ENCODE assay signal across 8 mouse cellular contexts in the genomic region with DNA sequence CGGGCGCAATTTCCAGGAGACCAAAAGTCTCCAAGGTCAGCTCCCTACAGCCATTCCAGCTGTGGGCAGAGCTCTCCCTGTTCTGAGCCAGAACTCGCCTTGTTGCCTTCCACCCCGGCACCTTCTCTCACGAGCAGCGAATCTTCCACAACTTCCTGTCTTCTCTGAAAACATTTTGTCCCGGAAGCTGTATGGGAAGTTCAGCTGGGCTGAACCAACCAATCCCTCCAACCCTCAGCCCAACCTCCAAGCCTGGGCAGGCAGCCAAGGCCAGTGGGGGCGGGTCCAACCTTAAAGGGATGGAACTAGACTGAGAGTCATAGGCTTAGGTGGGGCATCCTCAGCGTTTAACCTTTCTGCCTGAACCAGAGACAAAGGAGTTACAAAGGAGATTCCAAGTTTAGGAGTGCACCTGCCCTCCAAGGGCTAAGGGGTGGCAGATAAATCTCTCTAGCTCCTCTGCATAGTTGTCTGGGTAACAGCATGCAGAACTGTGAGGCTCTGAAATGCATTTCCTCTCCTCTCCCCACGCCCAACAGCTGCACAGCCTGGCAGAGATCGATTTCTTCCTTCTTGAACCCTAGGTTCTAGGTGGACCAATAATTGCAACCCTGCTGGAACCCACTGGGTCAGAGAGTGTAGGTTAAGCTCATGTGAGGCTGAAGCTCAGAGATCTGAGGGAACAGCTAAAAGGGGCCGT. TPM values are rescaled to one million over a fixed set of nuclear protein-coding genes. Genes with fewer than 3 reads are reported as not detected.
DNase-seq lines count a peak whose midpoint lies in the region; ATAC-seq and TF ChIP-seq lines count a peak whose summit lies in the region.

A gene (minus strand): TSS at position 188 of the 700 bp plus-strand sequence.

- no peaks in the 10 kb centered on the region for H3K36me3 ChIP-seq in hindbrain, embryonic 16.5 days (ENCODE audit: control insufficient read depth, insufficient read depth, low read length)

- H3K9ac ChIP-seq in hindbrain, embryonic 16.5 days (ENCODE audit: low read depth, low read length), result peak within 1 kb of the TSS; percentile 64

- H3K4me2 ChIP-seq in hindbrain, embryonic 16.5 days (ENCODE audit: low read length), result peak within 1 kb of the TSS; percentile 78

- H3K4me1 ChIP-seq in hindbrain, embryonic 16.5 days (ENCODE audit: control insufficient read depth, insufficient read depth, low read depth, low read length), result peaks cover 6% of the 10 kb centered on the region

- DNase-seq in T-cell, adult 2 months (ENCODE audit: low spot score), result peak; percentile 98
- DNase-seq in cerebellum, postnatal 4 days (ENCODE audit: low spot score in 2 of 2), result peak; percentile 91 to 97
- DNase-seq in gastrocnemius, adult 18-20 months (ENCODE audit: low spot score), result peak; percentile 99
- DNase-seq in left cerebral cortex, adult 2 months (ENCODE audit: extremely low spot score in 1 of 2, low spot score in 2 of 2), result peak; percentile 88
- DNase-seq in right cerebral cortex, adult 2 months (ENCODE audit: low spot score in 2 of 2), result peak; percentile 81 to 90
- DNase-seq in urinary bladder, postnatal 14 days (ENCODE audit: low spot score), result peak; percentile 99

- 38% methylated on average over 12 of the region's 12 CpGs for WGBS in hindbrain, embryonic 16.5 days

- H3K27ac ChIP-seq in hindbrain, embryonic 16.5 days (ENCODE audit: low read depth, low read length), result peak within 1 kb of the TSS; percentile 36
- H3K27ac ChIP-seq in left cerebral cortex, adult 2 months, result peak within 1 kb of the TSS; percentile 70

- intact Hi-C loops in left cerebral cortex, adult 2 months (cut with DNase I), result no loop called here

- H3K27me3 ChIP-seq in hindbrain, embryonic 16.5 days (replicated peaks; ENCODE audit: control insufficient read depth, insufficient read depth, low read length), result no peaks in the 10 kb centered on the region

- H3K9me3 ChIP-seq in hindbrain, embryonic 16.5 days (ENCODE audit: control insufficient read depth, low read length), result no peaks in the 10 kb centered on the region

- ATAC-seq in hindbrain, embryonic 16.5 days, result peak; percentile 98
- peak; percentile 91 for ATAC-seq in megakaryocyte, adult 5-6 weeks (ENCODE audit: poor library complexity, severe bottlenecking)

- peak within 1 kb of the TSS; percentile 49 for H3K4me3 ChIP-seq in hindbrain, embryonic 16.5 days (ENCODE audit: low read length)
- peak within 1 kb of the TSS; percentile 66 for H3K4me3 ChIP-seq in left cerebral cortex, adult 2 months

- TF ChIP-seq CTCF in left cerebral cortex, adult 2 months (IDR thresholded peaks at IDR 0.05), result no peak

RNA-seq across cellular contexts. Expression of the gene that starts here (rescaled TPM):
- 1 to 10 TPM; 5.9 to 7.7 TPM for total RNA-seq in gastrocnemius, adult 18-20 months (2021)
- polyA plus RNA-seq in hindbrain, embryonic 16.5 days (2015; fragmentation: Nextera tagmentation; extraction: Ambion mirVana), result 8.8 and 9.6 TPM in 2 replicates
- total RNA-seq in left cerebral cortex, adult 2 months (2021), result 10 to 100 TPM; 16.8 to 20.7 TPM
- 19.0 and 20.2 TPM in 2 replicates for total RNA-seq in megakaryocyte, adult 5-6 weeks (2015)
- total RNA-seq in megakaryocyte, adult 5-6 weeks (2017), result 9.2 and 11.7 TPM in 2 replicates

Comparison
In these comparisons a context has a peak if more than half of its experiments do, and no peak if none do; other contexts are left out.
1. Peak in every context shown above with its lines: DNase-seq, ATAC-seq, H3K4me3 ChIP-seq and H3K27ac ChIP-seq.